Mouse (Mus musculus): ENCODE measurements at regions not wholly inside any gene's neighbourhood (a gene's known extent, or its start where the extent isn't known, plus 50 kb on each side); places are given as distances from the start of the nearest gene placed in this dataset.
"Not testable (repeated sequence)": the region's sequence is repeated elsewhere in the genome, so short reads cannot be mapped to it uniquely, and the experiment has no call there.

DNA sequence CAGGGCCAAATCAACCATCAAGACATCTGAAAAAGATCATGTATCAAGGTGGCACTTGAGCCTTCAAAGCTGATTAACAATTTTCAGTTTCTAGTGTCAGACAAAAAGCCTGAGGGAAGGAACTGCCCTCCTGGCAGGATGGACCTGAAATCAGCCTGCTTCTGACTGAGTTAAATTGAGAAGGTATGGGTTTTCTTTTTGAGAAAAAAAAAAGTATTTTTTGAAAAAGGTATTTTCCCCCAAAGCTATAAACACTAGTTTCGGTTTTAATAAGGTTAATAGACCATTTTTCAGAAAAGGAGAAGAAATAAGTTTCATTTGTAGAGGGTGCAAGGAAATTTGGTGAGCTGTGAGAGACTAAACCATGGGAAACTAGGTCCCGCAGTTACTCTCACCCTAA, 124.6 kb upstream of the Mrpl21 start:
- not testable (repeated sequence) for H3K9me3 ChIP-seq (ENCODE audit: control insufficient read depth, low read length); H3K36me3 ChIP-seq (ENCODE audit: control insufficient read depth, insufficient read depth, low read length); DNase-seq (ENCODE audit: low spot score); H3K4me1 ChIP-seq (ENCODE audit: control insufficient read depth, insufficient read depth, low read length); ATAC-seq (ENCODE audit: low read depth); H3K27ac ChIP-seq (replicated peaks; ENCODE audit: low read depth, low read length); H3K4me2 ChIP-seq (ENCODE audit: low read depth, low read length); H3K27me3 ChIP-seq (replicated peaks; ENCODE audit: control insufficient read depth, insufficient read depth, low read length); H3K4me3 ChIP-seq (ENCODE audit: low read depth, low read length); H3K9ac ChIP-seq (ENCODE audit: low read depth, low read length)
- WGBS: 73% methylated on average over 2 of the region's 2 CpGs

DNA sequence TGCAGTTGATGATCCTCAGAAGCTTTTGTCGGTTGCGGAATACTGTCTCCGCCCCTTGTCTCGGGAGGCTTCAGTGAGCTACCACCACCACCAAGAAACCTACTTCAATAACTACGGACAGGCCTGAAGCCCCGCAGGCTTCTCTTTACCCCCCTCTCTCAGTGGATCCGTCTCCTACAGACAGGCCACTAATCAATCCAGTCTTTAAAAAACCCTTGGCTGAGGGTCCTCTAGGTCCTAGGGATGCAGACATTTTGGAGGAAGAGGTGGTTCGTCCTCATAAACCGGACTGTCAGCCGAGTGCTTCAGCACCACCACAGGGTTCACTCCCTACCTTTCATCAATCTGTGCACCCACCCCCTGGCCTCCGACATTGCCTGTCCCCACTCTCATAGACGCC, 123.4 kb upstream of the Mrpl21 start:
- H3K9ac ChIP-seq (ENCODE audit: low read depth, low read length): no peak overlapping the region
- ATAC-seq (ENCODE audit: low read depth): no peak
- no peak overlapping the region for H3K4me2 ChIP-seq (ENCODE audit: low read depth, low read length)
- no peak for DNase-seq (ENCODE audit: low spot score)
- H3K27me3 ChIP-seq (replicated peaks; ENCODE audit: control insufficient read depth, insufficient read depth, low read length): no peaks in the 10 kb centered on the region
- H3K9me3 ChIP-seq (ENCODE audit: control insufficient read depth, low read length): 0 out of 2 replicates have a peak, but pooled peaks cover 8% of the 10 kb centered on the region
- no peaks in the 10 kb centered on the region for H3K4me1 ChIP-seq (ENCODE audit: control insufficient read depth, insufficient read depth, low read length)
- H3K4me3 ChIP-seq (ENCODE audit: low read depth, low read length): no peak overlapping the region
- no peak overlapping the region for H3K27ac ChIP-seq (replicated peaks; ENCODE audit: low read depth, low read length)
- no peaks in the 10 kb centered on the region for H3K36me3 ChIP-seq (ENCODE audit: control insufficient read depth, insufficient read depth, low read length)
- 79% methylated on average over 12 of the region's 12 CpGs for WGBS

DNA sequence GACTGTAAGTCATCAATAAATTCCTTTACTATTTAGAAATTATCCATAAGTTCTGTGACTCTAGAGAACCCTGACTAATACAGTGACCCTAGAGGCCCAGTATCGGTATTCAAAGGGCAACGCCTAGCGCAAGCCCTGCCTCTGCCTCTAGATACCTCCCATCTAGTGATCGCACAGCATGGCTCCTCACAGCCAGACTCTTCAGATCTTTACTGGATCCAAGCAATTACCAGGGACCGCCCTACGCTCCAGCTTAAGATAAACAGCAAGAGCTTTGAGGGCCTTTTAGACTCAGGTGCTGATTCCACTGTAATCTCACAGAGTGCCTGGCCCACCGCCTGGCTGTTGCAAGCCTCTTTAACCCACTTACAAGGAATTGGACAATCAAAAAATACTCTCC, 115.0 kb upstream of the Mrpl21 start:
- ATAC-seq (ENCODE audit: low read depth): no peak
- WGBS: 68% methylated on average over 7 of the region's 7 CpGs
- no peak overlapping the region for H3K4me2 ChIP-seq (ENCODE audit: low read depth, low read length)
- no peak for DNase-seq (ENCODE audit: low spot score)
- H3K27me3 ChIP-seq (replicated peaks; ENCODE audit: control insufficient read depth, insufficient read depth, low read length): no peaks in the 10 kb centered on the region
- no peak overlapping the region for H3K4me3 ChIP-seq (ENCODE audit: low read depth, low read length)
- H3K9me3 ChIP-seq (ENCODE audit: control insufficient read depth, low read length): 0 out of 2 replicates have a peak, but pooled peaks cover 5% of the 10 kb centered on the region
- H3K27ac ChIP-seq (replicated peaks; ENCODE audit: low read depth, low read length): no peak overlapping the region
- H3K4me1 ChIP-seq (ENCODE audit: control insufficient read depth, insufficient read depth, low read length): no peaks in the 10 kb centered on the region
- no peaks in the 10 kb centered on the region for H3K36me3 ChIP-seq (ENCODE audit: control insufficient read depth, insufficient read depth, low read length)
- H3K9ac ChIP-seq (ENCODE audit: low read depth, low read length): no peak overlapping the region

DNA sequence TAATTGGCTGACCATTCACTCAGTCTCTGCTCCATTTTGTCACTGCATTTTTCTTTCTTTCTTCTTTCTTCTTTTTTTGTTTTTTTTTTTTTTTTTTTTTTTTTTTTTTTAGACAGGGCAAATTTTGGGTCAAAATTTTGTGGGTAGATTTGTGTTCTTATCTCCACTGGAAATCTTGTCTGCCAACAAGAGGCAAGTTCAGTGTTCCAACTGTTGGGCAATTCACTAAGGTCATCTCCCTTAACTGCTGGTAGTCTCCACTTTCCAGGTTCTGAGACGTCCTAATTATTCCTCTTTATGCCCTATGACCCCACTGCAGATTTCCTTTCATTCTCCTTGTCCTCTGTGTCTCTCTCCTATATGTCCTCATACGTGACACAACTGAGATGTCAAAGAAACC, 100.1 kb upstream of the Mrpl21 start:
- WGBS: 60% methylated on average over 2 of the region's 2 CpGs

DNA sequence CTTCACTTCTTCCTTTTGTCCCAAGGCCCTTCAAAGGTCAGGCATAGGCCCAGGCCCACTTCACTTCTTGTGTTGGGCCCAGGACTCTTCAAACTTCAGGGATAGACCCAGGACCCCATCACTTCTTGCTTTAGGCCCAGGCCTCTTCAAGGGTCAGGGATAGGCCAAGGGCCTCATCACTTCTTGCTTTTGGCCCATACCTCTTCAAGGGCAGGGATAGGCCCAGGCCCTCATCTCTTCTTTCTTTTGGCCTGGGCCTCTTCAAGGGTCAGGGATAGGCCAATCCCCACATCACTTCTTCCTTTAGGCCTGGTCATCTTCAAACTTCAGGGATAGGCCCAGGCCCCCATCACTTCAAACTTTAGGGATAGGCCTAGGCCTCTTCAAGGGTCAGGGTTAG, 90.1 kb upstream of the Mrpl21 start:
- Histone ChIP-seq H3K9me3 (ENCODE audit: control insufficient read depth, low read length) (no peaks in the 10 kb centered on the region), H3K4me3 (ENCODE audit: low read depth, low read length) (no peak overlapping the region), H3K36me3 (ENCODE audit: control insufficient read depth, insufficient read depth, low read length) (no peaks in the 10 kb centered on the region), H3K27me3 (replicated peaks; ENCODE audit: control insufficient read depth, insufficient read depth, low read length) (no peaks in the 10 kb centered on the region), H3K4me1 (ENCODE audit: control insufficient read depth, insufficient read depth, low read length) (no peaks in the 10 kb centered on the region), H3K27ac (replicated peaks; ENCODE audit: low read depth, low read length) (no peak overlapping the region), H3K9ac (ENCODE audit: low read depth, low read length) (no peak overlapping the region), H3K4me2 (ENCODE audit: low read depth, low read length) (no peak overlapping the region)
- DNase-seq (ENCODE audit: low spot score): no peak
- no peak for ATAC-seq (ENCODE audit: low read depth)

More for the DNA sequence above, 100.1 kb upstream of the Mrpl21 start:
- Histone ChIP-seq H3K9ac (ENCODE audit: low read depth, low read length) (no peak overlapping the region), H3K9me3 (ENCODE audit: control insufficient read depth, low read length) (no peaks in the 10 kb centered on the region), H3K4me2 (ENCODE audit: low read depth, low read length) (no peak overlapping the region), H3K4me1 (ENCODE audit: control insufficient read depth, insufficient read depth, low read length) (no peaks in the 10 kb centered on the region), H3K27ac (replicated peaks; ENCODE audit: low read depth, low read length) (no peak overlapping the region), H3K27me3 (replicated peaks; ENCODE audit: control insufficient read depth, insufficient read depth, low read length) (no peaks in the 10 kb centered on the region), H3K4me3 (ENCODE audit: low read depth, low read length) (no peak overlapping the region), H3K36me3 (ENCODE audit: control insufficient read depth, insufficient read depth, low read length) (no peaks in the 10 kb centered on the region)
- no peak for ATAC-seq (ENCODE audit: low read depth)
- DNase-seq (ENCODE audit: low spot score): no peak

DNA sequence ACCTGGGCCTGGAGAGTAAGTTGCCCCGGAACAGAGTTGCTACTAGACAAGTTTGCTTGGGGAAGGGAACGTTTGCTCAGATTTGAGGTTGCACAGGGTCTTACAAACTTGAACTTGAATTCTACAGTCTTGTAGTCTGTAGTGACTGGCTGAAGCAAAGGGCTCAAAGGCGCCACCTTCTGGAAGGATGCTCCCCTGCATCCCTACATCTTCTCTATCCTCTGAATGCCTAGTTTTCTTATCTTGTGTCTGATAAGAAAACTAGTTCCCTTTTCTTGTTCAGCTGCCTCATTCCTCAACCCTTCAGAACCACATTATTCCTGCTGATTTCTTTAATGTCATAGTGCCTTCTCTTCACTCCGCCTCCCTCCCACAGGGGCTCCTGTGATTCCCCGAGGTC, 78.2 kb upstream of the Mrpl21 start:
- not testable (repeated sequence) for H3K4me1 ChIP-seq (ENCODE audit: control insufficient read depth, insufficient read depth, low read length); DNase-seq (ENCODE audit: low spot score); ATAC-seq (ENCODE audit: low read depth); H3K9ac ChIP-seq (ENCODE audit: low read depth, low read length); H3K4me3 ChIP-seq (ENCODE audit: low read depth, low read length); H3K27ac ChIP-seq (replicated peaks; ENCODE audit: low read depth, low read length); H3K4me2 ChIP-seq (ENCODE audit: low read depth, low read length); H3K9me3 ChIP-seq (ENCODE audit: control insufficient read depth, low read length); H3K27me3 ChIP-seq (replicated peaks; ENCODE audit: control insufficient read depth, insufficient read depth, low read length); H3K36me3 ChIP-seq (ENCODE audit: control insufficient read depth, insufficient read depth, low read length)
- 64% methylated on average over 5 of the region's 5 CpGs for WGBS

DNA sequence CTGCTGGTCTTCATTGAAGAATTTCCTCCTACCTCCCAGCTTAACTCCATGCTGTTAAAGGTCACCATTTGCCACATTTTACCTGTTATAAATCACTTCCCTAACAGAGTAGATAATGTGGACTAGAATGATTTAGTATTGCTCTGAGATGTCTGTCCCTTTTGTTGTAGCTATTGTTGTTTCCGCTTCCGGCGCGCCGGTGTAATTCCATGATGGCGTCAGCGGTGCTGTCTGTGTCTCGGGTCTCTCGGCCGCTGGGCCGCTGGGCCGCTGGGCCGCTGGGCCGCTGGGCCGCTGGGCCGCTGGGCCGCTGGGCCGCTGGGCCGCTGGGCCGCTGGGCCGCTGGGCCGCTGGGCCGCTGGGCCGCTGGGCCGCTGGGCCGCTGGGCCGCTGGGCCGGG, 77.3 kb upstream of the Mrpl21 start:
- not testable (repeated sequence) for H3K27ac ChIP-seq (replicated peaks; ENCODE audit: low read depth, low read length); H3K36me3 ChIP-seq (ENCODE audit: control insufficient read depth, insufficient read depth, low read length); H3K9me3 ChIP-seq (ENCODE audit: control insufficient read depth, low read length); H3K4me3 ChIP-seq (ENCODE audit: low read depth, low read length); H3K4me1 ChIP-seq (ENCODE audit: control insufficient read depth, insufficient read depth, low read length); H3K4me2 ChIP-seq (ENCODE audit: low read depth, low read length); H3K9ac ChIP-seq (ENCODE audit: low read depth, low read length); DNase-seq (ENCODE audit: low spot score); H3K27me3 ChIP-seq (replicated peaks; ENCODE audit: control insufficient read depth, insufficient read depth, low read length); ATAC-seq (ENCODE audit: low read depth)
- WGBS: 82% methylated on average over 16 of the region's 28 CpGs

DNA sequence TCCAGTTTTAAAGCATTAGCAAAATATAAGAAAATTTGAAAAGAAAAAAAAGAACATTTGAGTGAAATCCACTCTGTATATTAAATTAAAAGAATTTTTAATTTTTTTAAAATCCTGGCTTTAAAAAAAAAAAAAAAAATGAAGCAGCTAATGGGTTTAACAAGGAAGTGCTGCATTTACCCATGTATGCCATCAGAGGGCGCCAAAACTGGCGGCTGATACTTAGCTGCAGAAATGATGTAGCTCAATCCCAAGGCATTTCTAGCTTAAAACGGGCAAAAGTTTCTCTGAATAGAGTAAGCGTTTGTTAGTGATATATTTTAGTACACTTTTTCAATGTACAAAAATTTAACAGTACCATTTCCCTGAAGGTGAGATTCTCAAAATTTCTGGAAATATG, 74.4 kb upstream of the Mrpl21 start:
- no peak overlapping the region for H3K4me3 ChIP-seq (ENCODE audit: low read depth, low read length)
- no peak overlapping the region for H3K27ac ChIP-seq (replicated peaks; ENCODE audit: low read depth, low read length)
- H3K9ac ChIP-seq (ENCODE audit: low read depth, low read length): no peak overlapping the region
- H3K27me3 ChIP-seq (replicated peaks; ENCODE audit: control insufficient read depth, insufficient read depth, low read length): no peaks in the 10 kb centered on the region
- no peaks in the 10 kb centered on the region for H3K9me3 ChIP-seq (ENCODE audit: control insufficient read depth, low read length)
- no peaks in the 10 kb centered on the region for H3K36me3 ChIP-seq (ENCODE audit: control insufficient read depth, insufficient read depth, low read length)
- H3K4me1 ChIP-seq (ENCODE audit: control insufficient read depth, insufficient read depth, low read length): no peaks in the 10 kb centered on the region
- peak; percentile 53 for DNase-seq (ENCODE audit: low spot score)
- no peak overlapping the region for H3K4me2 ChIP-seq (ENCODE audit: low read depth, low read length)
- WGBS: 9% methylated on average over 4 of the region's 4 CpGs
- ATAC-seq (ENCODE audit: low read depth): no peak

All from embryonic facial prominence, embryonic 14.5 days (tissue).